Mouse (Mus musculus) kidney, postnatal 25 days (tissue): Measurements from ENCODE around the gene Cnbd2.

Experiments
- DNase-seq, 2 experiments: peaks; one replicate each; pipeline ENCODE4 v3.0.0; 2021; ENCODE audit warnings: mixed read lengths in 2 of 2

Cnbd2 gene

DNA sequence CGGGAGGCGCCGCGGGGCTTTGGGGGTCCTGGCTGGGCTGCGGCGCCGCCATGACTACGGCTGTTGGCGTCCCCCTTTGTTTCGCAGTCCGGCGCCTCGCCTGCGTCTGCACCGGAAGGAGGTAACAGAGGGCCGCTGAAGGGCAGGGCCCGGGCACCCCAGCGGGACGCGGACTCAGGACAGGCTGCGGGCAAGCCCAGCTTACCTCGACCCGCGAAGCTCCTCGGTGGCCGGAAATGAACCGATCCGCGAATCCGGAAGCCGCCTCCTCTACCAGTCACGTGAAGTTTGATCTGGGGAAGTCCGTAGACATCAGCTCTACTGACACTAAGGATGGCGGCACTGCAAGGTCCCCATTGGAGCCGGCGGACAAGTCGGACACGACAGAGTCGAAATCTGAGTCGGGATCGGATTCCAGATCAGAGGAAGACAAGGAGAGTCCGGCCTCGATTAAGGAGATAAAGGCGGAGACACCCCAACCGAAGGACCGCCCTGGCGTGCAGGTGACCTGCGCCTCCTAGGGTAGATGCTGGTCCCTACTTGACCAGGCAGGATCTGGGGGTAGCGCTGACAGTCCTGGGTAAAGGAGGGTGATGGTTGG lies at the start of gene Cnbd2, which contains the start of gene Scand1:
Cnbd2 (plus strand) TSS at position 3 of the 601 bp plus-strand sequence.
Scand1 (minus strand) TSS at position 408 of the 601 bp plus-strand sequence.
- DNase-seq, result peak; percentile 85 to 93

DNA sequence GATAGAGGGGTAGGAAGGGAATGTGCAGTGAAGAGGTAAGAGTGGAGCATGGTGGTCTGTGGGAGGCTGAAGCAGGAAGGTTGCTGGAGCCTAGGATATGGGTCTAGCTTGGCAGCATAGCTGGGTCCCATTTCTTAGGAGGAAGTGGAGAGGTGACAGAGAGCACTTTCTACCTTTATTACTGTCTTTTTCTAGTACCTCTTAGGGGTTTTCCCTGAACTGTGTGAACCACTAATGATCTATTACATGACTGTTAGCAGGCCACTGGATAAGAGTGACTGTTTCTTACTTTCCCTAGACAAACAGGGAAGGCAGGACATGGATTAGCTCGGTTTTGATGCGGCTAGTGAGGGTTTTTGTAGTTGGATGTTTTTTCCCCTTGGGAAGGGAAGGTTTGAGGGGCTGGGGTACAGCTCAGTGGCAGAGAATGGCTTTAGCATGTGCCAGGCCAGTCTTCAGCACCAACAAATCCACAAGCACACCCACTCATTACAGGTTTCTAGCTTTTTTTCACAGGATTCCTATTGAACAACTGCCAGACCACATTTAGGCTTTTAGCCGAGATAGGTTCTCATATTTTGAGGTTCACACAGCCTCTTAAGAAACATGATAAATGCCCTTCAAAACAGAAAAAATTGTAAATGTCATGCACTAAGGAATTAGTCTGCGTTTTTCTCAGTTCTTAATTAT lies 48.8 kb upstream of the Cnbd2 start:
- no peak for DNase-seq

DNA sequence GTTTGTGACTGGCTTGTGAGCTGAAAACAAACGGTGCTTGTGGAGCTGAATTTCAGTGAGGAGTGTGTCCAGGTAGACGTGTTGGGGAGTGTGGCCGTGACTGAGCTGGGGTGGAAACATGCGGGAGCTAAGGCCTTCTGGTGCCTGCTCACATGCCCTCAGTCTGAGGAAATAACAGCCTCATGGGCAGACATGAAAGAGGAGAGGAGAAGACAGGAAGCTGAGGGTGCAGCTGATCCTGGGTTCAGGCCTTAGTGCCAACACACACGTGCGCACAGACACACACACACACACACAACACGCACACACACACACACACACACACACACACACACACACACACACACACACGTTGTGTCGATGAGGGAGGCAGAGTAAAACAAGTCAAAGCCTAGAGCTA lies 44.5 kb upstream of the Cnbd2 start:
- no peak for DNase-seq

DNA sequence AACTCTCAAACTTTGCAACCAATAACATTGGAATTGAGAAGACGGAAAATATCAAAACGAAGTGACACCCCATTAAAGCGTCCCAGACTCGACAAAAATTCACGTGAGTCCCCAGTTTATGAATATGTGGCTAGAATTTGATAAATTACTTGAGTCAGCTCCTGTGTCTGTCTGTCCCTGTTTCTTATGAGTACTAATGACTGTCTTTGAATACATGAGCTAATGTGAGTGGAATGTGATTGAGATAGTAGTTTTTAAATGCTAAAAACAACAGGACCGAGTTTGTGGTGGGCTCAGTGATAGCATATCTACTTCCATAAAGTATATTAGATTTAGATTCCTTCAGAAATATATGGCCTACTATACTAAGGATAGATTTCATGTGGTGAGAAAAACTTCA lies 39.5 kb upstream of the Cnbd2 start:
- no peak for DNase-seq

DNA sequence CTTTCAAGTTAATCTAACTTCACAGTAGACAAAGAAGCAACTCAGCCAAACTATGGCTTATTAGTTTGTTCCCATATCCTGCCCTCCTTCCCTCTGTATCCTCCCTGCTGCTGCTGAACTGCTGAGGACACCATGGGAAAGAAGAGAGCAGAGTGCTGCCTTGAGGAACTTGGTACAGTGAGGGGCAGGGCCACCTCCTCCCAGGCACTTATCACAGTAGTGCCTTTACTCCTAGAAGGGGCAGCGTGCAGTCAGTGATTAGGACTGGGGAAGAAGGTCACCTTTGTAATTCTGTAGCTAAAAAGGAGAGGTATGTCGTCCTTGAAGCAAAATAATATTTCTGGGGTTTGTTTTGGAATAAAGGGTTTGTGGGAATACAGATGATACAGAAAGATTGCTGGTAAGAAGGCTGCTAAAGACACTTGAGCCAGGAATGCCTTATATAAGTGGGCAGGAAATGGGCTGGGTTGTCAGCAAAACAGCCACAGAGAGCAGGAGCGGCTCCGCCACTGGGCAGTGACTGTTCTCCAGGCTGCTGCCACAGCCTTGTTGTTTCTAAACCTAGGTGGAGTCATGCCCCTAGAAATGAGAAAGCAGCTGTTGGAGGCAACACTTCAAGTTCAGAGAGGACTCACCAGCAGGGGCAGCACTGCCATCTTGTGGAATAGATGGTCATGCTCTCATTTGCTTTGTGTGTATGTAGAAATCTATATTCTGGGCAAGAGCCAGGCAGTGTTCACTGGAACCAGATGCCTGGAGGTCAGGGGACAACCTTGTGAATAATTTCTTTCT lies 33.7 kb upstream of the Cnbd2 start:
- peak; percentile 90 to 93 for DNase-seq

DNA sequence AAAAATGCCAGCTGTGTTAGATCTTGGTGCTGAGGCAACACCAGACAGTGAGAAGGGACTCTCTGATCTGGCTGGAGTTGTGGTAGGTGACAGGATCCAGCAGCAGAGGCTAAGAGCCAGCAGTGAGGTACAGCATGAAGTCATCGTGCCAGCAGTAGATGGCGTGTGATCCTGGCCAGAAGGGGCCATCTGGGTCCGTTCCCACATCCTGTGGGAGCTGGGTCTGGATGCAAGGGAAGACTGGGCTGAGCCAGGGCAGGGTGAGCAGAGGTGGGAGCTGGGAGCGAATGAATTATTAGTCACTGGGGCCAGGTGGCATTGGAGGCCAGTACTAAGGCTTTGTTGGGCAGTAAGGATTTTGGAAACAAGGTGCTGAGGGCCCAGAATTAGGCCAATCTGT lies 30.9 kb upstream of the Cnbd2 start:
- no peak for DNase-seq

DNA sequence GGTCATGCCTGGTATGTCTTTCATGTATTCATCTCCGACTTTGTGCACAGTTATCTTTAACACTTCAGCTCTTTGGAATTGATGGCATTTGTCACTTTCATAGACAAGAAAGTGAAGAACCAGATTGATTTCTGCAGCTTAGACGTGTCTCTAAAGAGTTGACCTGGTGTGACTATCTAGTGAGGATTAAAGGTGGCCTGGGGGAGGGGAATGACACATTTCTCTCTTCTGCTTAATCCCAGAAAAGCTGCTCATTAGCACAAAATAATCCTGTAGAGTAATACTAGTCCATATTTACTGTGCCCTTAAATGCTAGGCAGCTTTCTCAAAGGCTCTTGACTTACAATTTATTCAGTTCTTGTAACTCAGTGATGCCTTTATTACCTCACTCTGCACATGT lies 26.9 kb upstream of the Cnbd2 start:
- no peak for DNase-seq

DNA sequence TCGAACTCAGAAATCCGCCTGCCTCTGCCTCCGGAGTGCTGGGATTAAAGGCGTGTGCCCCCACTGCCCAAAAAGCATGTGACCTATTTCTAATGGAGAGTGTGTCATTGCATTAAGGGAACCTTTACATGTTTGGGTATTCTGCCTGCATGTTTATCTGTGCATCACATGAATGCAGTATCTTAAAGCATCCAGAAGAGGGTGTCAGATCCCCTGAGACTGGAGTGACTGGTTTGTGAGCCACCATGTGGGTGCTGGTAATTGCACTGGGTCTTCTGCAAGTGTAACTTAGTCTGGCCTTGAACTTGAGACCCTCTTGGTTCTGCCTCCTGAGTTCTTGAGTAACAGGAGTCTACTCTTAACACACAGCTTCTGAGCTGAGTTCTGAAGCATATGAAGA lies 25.4 kb upstream of the Cnbd2 start:
- DNase-seq, result no peak

DNA sequence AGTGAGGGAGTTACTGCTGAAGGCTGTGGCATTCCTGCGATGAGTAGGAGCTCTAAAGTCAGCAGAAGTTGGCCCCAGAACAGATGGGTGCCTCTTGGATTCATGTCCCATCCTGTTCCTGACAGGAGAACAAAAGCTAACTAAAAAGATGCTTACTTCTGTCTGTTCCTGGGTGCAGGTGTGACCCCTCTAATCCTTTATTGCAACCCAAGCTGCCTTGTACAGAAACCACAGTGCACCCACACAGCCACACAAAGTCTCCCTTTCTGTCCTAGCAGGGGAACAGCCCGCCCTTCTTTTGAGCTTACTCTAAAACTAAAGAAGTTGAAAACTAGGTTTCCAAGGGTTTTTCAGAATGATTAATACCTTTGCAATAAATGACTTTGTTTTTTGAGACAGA lies 23.9 kb upstream of the Cnbd2 start:
- DNase-seq, result no peak

DNA sequence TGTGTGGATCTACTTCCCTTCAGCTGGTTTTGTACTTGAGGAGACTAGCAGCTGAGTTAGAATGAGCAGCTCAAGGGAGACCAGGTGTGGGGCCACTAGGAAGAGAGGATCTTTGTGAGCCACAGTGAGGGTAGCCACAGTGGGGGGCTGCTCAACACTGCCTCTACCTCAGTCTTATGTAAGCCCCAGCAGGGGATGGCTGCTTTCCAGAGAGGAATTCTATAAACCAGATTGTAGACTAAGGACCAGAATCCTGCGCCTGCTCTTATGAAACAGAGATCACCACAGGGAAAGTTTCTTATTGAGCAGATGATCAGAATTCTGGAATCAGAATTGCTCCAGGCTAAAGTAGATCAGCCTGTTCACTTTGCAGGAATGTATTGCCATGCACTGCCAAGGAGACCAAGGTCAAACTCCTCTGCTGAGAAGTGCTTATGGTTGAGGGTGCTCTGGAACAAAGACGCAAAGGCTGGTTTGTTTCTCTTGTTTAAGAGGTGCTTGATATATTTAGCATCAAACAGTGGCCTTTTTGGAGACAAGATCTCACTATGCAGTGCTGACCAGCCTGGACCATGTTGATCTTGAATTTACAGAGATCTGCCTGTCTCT lies 22.4 kb upstream of the Cnbd2 start:
- DNase-seq, result no peak

DNA sequence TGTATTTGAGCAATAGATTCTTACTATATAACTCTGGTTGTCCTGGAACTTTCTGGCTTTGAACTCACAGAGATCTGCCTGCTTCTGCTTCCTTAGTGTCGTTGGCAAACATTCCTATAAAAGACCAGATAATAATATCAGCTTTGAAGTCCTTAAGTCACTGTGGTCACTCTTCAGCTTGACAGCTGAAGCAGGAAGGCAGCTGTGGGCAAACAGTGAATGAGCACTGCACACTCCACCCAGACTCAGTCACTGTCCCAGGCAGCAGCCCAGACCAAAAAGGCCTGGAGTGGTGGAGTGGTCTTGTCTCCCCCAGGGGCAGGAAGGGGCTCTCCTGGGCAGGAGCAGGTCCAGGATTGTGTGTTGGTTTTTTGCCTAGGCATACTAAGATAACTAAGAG lies 20.1 kb upstream of the Cnbd2 start:
- no peak for DNase-seq

DNA sequence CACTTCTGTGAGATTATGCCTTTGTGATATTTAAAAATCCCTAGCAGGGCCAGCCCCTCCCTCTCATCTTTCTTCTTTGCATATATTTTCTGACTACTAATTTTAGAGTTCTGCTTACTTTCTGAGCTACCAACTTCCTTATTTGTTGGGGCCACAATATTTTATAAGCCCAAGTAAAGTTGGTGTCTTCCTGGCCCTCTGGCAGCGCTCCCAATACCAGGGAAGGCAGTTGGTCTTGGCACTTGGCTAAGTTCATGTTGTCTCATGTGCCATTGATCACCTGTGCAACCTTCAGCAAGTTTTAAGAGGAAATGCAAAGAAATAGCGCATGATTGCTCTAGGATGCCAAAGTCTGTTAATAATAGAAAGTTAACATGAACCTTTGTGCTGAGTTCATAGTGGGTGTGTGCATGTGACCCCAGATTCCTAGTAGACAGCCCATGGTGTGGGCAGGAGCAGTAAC lies 16.5 kb upstream of the Cnbd2 start:
- DNase-seq, result peak; percentile 78 to 86

DNA sequence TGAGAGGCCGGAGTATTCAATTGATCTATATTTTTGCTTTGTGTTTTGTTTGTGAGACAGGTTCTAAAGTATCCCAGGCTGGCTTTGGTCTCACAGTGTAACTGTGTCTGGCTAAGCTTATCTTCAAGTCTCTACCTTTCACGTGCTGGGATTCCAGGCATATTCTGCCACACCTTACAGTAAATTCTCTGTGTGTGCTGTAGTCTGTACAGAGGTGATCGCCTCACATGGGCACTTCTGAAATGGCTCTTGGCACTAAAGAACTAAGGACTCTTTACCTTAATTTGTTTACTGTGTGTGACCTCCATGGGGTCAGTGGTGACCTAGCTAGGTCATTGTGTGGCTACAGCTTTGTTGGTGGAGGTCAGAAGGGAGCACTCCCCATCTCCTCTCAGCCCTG lies 15.9 kb upstream of the Cnbd2 start:
- DNase-seq, result no peak

DNA sequence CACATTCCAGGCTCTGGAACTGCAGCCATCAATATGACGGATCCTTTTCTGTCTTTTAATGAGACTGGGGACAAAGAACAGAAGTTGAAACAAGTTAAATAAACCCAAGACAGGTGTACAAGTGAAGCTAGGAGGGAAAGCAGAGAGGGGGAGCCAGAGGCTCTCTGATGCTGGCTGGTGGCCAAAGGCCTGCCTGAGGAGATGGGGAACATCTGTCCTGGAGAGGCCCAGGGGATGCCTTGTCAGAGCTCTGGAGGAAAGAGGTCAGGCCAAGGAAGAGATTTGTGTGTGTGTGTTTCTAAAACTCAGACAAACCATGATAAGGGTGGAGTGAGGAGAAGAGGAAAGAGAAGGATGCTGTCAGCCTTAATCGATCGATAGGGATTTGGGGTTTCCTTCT lies 14.4 kb upstream of the Cnbd2 start:
- DNase-seq, result peak; percentile 57 to 69

DNA sequence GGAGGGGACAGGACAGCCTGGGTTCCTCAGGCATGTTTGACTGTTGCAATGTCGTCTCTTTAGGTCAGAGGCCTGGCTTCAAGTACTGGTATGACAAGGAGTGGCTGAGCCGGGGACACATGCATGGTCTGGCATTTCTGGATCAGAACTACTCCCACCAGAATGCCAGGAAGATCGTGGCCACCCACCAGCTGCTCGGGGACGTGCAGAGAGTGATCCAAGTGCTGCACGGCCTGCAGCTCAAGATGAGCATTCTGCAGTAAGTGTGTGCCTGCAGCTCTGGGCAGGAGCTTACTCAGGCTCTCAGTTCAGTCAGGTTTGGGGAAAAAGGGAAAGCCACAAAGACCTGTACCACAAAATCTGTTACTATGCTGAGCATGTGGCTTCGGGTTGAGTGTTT lies 13.6 kb upstream of the Cnbd2 start:
- DNase-seq, result no peak

DNA sequence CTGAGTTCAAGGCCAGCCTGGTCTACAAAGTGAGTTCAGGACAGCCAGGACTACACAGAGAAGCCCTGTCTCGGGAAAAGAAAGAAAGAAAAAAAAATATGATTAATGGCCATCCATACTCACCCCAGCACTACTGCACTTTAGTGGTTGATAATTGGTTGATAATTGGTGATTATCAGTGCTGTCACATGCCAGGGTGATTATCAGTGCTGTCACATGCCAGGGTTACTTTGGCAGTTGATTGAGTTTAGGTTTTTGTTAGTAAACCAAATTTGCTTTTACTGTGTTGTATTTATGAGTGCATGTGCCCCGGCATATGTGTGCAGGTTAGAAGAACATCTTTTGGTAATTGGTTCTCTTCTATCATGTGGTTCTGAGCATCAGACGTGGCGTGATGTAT lies 10.0 kb upstream of the Cnbd2 start:
- DNase-seq, result no peak

DNA sequence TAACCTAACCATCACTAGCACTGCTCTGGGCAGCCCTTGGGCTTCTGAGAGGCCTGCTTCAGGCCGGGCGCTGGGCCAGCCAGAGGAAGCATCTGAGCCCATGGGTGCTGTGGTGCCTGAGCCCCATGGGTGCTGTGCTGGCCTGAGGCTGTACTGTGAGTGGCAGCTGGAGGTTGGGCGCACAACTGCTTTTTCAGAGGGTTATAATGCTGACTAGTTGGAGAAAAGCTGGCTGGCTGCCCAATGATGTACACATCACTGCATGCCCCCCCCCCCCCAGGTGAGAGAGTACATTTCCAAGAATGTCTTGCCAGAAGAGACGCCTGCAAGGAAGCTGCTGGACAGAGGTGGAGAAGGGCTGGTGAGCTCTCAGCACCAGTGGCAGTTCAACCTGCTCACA lies 7.7 kb upstream of the Cnbd2 start:
- DNase-seq, result peak; percentile 71 to 76

DNA sequence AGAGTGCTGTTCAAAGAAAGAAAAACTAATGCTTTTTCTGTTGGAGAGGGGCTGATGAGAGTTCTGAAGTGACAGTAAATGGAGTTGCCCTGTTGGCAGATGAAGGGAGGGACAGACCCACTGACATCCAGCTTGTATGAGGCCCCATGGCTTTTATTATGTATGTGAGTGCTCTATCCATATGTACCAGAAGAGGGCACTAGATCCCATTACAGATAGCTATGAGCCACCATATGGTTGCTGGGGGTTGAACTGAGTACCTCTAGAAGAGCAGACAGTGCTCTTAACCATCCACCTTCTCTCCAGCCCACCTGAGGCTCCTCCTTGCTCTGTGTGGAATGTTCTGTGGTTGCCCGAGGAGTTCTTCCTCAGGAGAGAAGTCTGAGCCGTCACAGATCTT lies 6.3 kb upstream of the Cnbd2 start:
- no peak for DNase-seq

DNA sequence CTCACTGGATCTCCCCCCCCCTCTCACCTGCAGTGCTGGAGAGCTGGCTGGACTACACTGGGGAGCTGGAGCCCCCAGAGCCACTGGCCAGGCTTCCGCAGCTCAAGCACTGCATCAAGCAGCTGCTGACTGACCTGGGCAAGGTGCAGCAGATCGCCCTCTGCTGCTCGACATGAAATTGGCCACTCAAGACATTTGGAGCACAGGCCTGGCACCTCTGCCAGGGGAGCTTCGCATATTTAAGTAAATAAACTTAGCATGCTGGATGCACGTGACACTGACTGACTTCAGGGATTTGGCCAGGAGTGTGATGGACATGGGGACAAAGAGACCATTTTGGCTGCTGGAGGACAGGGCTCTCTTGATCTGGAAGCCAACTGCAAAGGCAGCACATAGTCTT lies 4.8 kb upstream of the Cnbd2 start:
- DNase-seq, result peak; percentile 58 to 75

DNA sequence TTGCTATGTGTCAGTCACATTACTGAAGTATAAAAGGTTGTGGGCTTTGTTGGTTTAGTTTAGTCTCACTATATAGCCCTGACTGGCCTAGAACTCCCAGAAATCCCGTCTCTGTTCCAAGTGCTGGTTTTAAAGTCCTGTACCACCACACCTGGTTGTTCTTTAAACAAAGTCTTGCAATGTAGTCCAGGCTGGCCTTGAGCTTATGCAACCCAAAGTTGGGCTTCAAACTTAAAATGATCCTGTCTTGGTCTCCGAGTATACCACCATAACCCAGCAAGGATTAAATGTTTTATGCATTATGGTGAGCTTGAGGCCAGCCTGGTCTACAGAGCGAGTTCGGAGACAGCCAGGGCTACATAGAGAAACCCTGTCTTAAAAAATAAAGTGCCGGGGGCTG lies 2.2 kb upstream of the Cnbd2 start:
- no peak for DNase-seq

DNA sequence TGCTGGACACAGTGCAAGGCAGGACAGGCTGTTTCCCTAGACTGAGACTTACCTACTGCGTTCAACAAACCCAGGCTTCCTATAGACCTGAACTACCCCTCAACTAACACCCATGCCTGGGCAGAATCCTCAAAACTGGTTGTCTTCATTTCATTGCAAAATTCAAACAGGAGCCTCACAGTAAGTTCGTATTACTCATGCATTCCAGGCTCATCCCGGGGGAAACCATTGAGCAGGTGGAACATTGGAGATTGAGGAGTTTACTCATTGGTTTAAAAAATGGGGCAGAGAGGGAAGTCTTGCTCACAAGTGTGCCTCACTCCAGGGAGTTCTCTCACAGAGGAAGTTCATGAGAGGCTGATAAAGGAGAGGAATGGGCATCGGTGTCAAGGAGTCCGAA lies 1.6 kb upstream of the Cnbd2 start:
- DNase-seq, result no peak

DNA sequence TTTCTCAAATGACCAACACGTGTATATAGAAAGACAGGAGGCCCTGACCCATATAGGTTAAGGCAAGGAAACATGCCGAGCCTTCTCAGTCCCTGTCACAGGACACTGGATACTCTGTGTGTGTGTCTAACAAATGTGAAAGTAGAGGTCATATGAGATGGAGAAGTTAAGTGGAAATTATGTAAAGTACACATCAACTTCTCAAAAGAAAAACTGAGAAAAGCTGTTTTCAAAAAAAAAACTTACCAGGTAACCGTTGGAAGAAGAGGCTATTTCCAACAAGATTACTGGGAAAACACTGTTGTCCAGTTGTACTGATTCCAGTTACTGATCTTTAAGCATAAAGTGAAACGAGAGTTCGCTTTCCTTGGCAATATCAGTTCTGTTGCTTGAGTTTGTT lies 1.2 kb upstream of the Cnbd2 start:
- DNase-seq, result no peak

DNA sequence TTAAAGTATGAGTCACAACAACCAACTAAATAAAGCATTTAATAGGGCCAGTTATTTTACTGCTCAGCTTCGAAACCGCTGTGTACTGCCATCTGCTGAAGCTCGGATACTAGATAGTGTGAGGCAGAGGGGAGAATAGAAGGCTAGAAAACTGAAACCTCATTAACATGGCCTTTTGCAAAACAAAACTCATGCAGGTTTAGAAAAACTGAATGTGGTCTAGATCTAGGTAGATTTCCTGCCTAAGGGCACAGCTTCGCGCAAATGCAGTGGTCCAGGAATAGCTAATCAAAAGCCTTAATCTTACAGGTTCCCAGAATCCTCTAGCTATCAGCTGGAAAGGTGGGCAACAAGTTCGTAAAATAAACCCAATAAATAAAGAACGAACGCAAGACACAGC lies 658 bp upstream of the Cnbd2 start:
- no peak for DNase-seq
